In the genomic region with DNA sequence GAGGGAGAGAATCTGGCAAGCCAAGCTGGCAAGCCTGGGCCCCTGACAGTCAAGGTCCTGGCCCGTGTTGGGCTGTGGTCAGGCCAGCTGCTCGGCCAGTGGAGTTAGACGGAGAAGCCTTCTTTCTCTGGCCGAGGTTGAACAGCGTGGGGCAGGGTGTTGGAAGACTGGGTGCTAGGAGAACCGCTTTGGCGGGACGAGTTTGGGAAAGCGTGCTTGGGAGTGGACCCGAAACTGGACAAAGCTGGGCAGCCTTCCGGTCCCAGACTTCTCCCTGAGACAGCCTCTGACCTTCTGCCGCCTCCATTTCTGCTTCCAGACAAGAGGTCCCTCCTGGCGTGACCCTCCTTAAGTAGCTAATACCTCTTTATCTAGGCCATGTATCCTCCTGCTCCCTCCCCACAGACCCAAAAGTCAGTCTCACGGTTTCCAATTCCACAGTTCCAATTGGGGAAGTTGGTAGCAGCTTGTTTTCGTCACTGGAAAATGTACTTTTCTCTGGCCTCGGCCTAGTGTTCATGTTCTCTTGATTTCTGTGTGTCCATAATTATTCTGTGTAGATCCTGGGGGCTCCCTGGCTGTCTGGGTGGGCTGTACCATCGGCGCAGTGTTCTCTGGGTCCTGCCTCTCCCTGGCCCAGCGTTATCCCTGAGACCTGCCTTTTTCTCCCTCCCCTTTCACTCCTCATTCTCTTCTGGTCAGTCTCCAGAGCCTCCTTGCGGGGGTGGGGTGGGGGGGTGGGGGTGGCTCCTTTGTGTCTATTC, we compare ENCODE assay signal across 8 mouse cellular contexts. TPM values are rescaled to one million over a fixed set of nuclear protein-coding genes. Genes with fewer than 3 reads are reported as not detected.
DNase-seq lines count a peak whose midpoint lies in the region; ATAC-seq and TF ChIP-seq lines count a peak whose summit lies in the region.

No protein-coding gene starts in this region.

- H3K27me3 ChIP-seq in testis, adult 2 months (ENCODE audit: control insufficient read depth, insufficient read depth, low read length): no peaks in the 10 kb centered on the region
- no peaks in the 10 kb centered on the region for H3K27me3 ChIP-seq in forebrain, embryonic 16.5 days (replicated peaks; ENCODE audit: control insufficient read depth, insufficient read depth, low read length)

- peaks cover 36% of the 10 kb centered on the region for H3K4me1 ChIP-seq in testis, adult 2 months (ENCODE audit: control insufficient read depth, insufficient read depth, low read length)
- H3K4me1 ChIP-seq in forebrain, embryonic 16.5 days (replicated peaks; ENCODE audit: control insufficient read depth, insufficient read depth, low read length): peaks cover 24% of the 10 kb centered on the region

- H3K9ac ChIP-seq in forebrain, embryonic 16.5 days (replicated peaks; ENCODE audit: low read depth, low read length): peak overlapping the region; percentile 59

- DNase-seq in testis, postnatal 14 days (ENCODE audit: low spot score): no peak
- DNase-seq in induced T-regulatory cell, adult 2 months (ENCODE audit: low read depth): peak; percentile 24
- no peak for DNase-seq in cerebellum, adult 9-10 months
- no peak for DNase-seq in cerebellum, adult 8-10 months
- no peak for DNase-seq in spleen, postnatal 36 days (ENCODE audit: low spot score in 2 of 2)

- peak overlapping the region; percentile 73 for H3K4me3 ChIP-seq in testis, adult 2 months (ENCODE audit: control insufficient read depth, low read depth, low read length)
- peak overlapping the region; percentile 52 for H3K4me3 ChIP-seq in forebrain, embryonic 16.5 days (replicated peaks; ENCODE audit: low read length)
- H3K4me3 ChIP-seq in macrophage (ENCODE audit: inconsistent target): peak overlapping the region; percentile 98

- TF ChIP-seq POLR2A in testis, adult 2 months (IDR thresholded peaks at IDR 0.05; ENCODE audit: control insufficient read depth, low read depth, low read length): no peak

- no peak for ATAC-seq in forebrain, embryonic 16.5 days

- no peak for TF ChIP-seq CTCF in testis, adult 2 months (IDR thresholded peaks at IDR 0.05; ENCODE audit: control insufficient read depth, insufficient read depth, insufficient replicate concordance, low read depth, low read length)

- no peaks in the 10 kb centered on the region for H3K9me3 ChIP-seq in forebrain, embryonic 16.5 days (ENCODE audit: control insufficient read depth, low read length)

- H3K79me2 ChIP-seq in macrophage (ENCODE audit: inconsistent target): peaks cover 62% of the 10 kb centered on the region

- WGBS in forebrain, embryonic 16.5 days: 7% methylated on average over 20 of the region's 20 CpGs
- WGBS in macrophage (ENCODE audit: missing documents): under 1% methylated on average over 19 of the region's 20 CpGs

- H3K4me2 ChIP-seq in forebrain, embryonic 16.5 days (ENCODE audit: low read length): peak overlapping the region; percentile 82

- no peaks in the 10 kb centered on the region for H3K36me3 ChIP-seq in testis, adult 2 months (ENCODE audit: control insufficient read depth, insufficient read depth, low read length)
- no peaks in the 10 kb centered on the region for H3K36me3 ChIP-seq in forebrain, embryonic 16.5 days (ENCODE audit: control insufficient read depth, insufficient read depth)
- no peaks in the 10 kb centered on the region for H3K36me3 ChIP-seq in macrophage (ENCODE audit: inconsistent target)

- H3K27ac ChIP-seq in testis, adult 2 months (ENCODE audit: control insufficient read depth, insufficient read depth, low read depth, low read length): peak overlapping the region; percentile 89
- no peak overlapping the region for H3K27ac ChIP-seq in forebrain, embryonic 16.5 days (ENCODE audit: low read length)
- peak overlapping the region; percentile 98 for H3K27ac ChIP-seq in macrophage

RNA-seq across cellular contexts. Expression of a gene that starts 1.3 kb away (rescaled TPM):
- polyA plus RNA-seq in testis, adult 2 months (2012; rRNA removed): 18.2 and 21.0 TPM in 2 replicates
- 13.2 and 18.2 TPM in 2 replicates for polyA plus RNA-seq in forebrain, embryonic 16.5 days (2015; fragmentation: Nextera tagmentation; extraction: Ambion mirVana)
- total RNA-seq in macrophage (2018; cell fraction: chromatin; rRNA removed): 10 to 100 TPM; 29.7 to 99.0 (median 73.5) TPM
- 100 to 1,000 TPM; 110 to 188 (median 152) TPM for total RNA-seq in macrophage (2018; cell fraction: cytosol; rRNA removed)
- 100 to 1,000 TPM in 20 of 26 experiments, 10 to 100 TPM in 6; 88.2 to 190 (median 134) TPM for total RNA-seq in macrophage (2018; cell fraction: nucleus; rRNA removed)
- polyA plus RNA-seq in macrophage (2018): 140 to 157 TPM (median 155 TPM) in 3 replicates

RNA-seq across cellular contexts. Expression of a gene that starts 30.0 kb away (rescaled TPM):
- 0.44 and 1.4 TPM in 2 replicates for polyA plus RNA-seq in testis, adult 2 months (2012; rRNA removed)
- polyA plus RNA-seq in forebrain, embryonic 16.5 days (2015; fragmentation: Nextera tagmentation; extraction: Ambion mirVana): 0.34 and 0.39 TPM in 2 replicates
- 1 to 10 TPM in 25 of 26 experiments, under 1 TPM in 1; 0.74 to 8.4 (median 3.2) TPM for total RNA-seq in macrophage (2018; cell fraction: chromatin; rRNA removed)
- total RNA-seq in macrophage (2018; cell fraction: cytosol; rRNA removed): 1 to 10 TPM in 25 of 26 experiments, under 1 TPM in 1; 0.86 to 2.6 (median 1.5) TPM
- total RNA-seq in macrophage (2018; cell fraction: nucleus; rRNA removed): 1 to 10 TPM in 25 of 26 experiments, under 1 TPM in 1; 0.58 to 6.0 (median 2.6) TPM
- polyA plus RNA-seq in macrophage (2018): 0.93 to 1.8 TPM (median 1.3 TPM) in 3 replicates

RNA-seq across cellular contexts. Expression of a gene that starts 30.2 kb away (rescaled TPM):
- 0.11 and 0.46 TPM in 2 replicates for polyA plus RNA-seq in testis, adult 2 months (2012; rRNA removed)
- 0.07 TPM in 1 of 2 replicates, not detected in the other for polyA plus RNA-seq in forebrain, embryonic 16.5 days (2015; fragmentation: Nextera tagmentation; extraction: Ambion mirVana)
- total RNA-seq in macrophage (2018; cell fraction: chromatin; rRNA removed): under 1 TPM in 1 of 26 experiments, not detected in 25; 0.33 TPM
- not detected for total RNA-seq in macrophage (2018; cell fraction: cytosol; rRNA removed)
- not detected for total RNA-seq in macrophage (2018; cell fraction: nucleus; rRNA removed)
- polyA plus RNA-seq in macrophage (2018): not detected in 3 replicates

RNA-seq across cellular contexts. Expression of a gene that starts 36.7 kb away (rescaled TPM):
- 10.9 and 11.2 TPM in 2 replicates for polyA plus RNA-seq in testis, adult 2 months (2012; rRNA removed)
- polyA plus RNA-seq in forebrain, embryonic 16.5 days (2015; fragmentation: Nextera tagmentation; extraction: Ambion mirVana): 10.4 and 11.6 TPM in 2 replicates
- 10 to 100 TPM in 25 of 26 experiments, 1 to 10 TPM in 1; 9.9 to 76.7 (median 35.1) TPM for total RNA-seq in macrophage (2018; cell fraction: chromatin; rRNA removed)
- total RNA-seq in macrophage (2018; cell fraction: cytosol; rRNA removed): 10 to 100 TPM; 42.1 to 80.0 (median 63.8) TPM
- total RNA-seq in macrophage (2018; cell fraction: nucleus; rRNA removed): 10 to 100 TPM; 27.8 to 92.3 (median 45.0) TPM
- 54.9 to 70.4 TPM (median 60.9 TPM) in 3 replicates for polyA plus RNA-seq in macrophage (2018)
